Mouse (Mus musculus): ENCODE measurements around the gene Tmem88b. TPM values are rescaled to one million over a fixed set of nuclear protein-coding genes. Genes with fewer than 3 reads are reported as not detected.

The Tmem88b gene
- total and polyA plus RNA-seq, 3 experiments = 0.19 to 0.32 TPM; not detected in 1

- H3K27ac ChIP-seq (ENCODE audit: control insufficient read depth, low read depth, low read length) = peak overlapping the region; percentile 53
- peaks cover 5 to 18% of the 10 kb centered on the region in 2 experiments for H3K36me3 ChIP-seq (ENCODE audit: control insufficient read depth in 1 of 2, insufficient read depth in 2 of 2, low read length in 2 of 2)
- DNase-seq (ENCODE audit: low read depth, low spot score) = peak; percentile 75
- TF ChIP-seq USF1 (IDR thresholded peaks at IDR 0.05; ENCODE audit: low read depth, low read length) = 0 out of 2 replicates have a peak, but pooled peaks have one; percentile 12
- TF ChIP-seq HCFC1 (IDR thresholded peaks at IDR 0.05; ENCODE audit: low read depth, low read length) = no peak; the same call in 1 of the 2 replicates
- TF ChIP-seq NRF1 (IDR thresholded peaks at IDR 0.05; ENCODE audit: insufficient read depth, low read depth, low read length, poor library complexity, severe bottlenecking) = peak; percentile 13; the same call in 1 of the 2 replicates
- TF ChIP-seq BHLHE40 (IDR thresholded peaks at IDR 0.05; ENCODE audit: borderline replicate concordance, low read depth, low read length) = peak; percentile 9; the same call in 1 of the 2 replicates
- TF ChIP-seq TAL1 (IDR thresholded peaks at IDR 0.05; ENCODE audit: low read length) = no peak
- peak; percentile 70; the same call in 1 of the 2 replicates for TF ChIP-seq CHD1 (IDR thresholded peaks at IDR 0.05; ENCODE audit: low read depth, low read length)
- no peak for TF ChIP-seq POLR2AphosphoS2 (IDR thresholded peaks at IDR 0.05; ENCODE audit: low read length)
- TF ChIP-seq SMC3 (IDR thresholded peaks at IDR 0.05; ENCODE audit: low read depth, low read length) = no peak
- no peak for TF ChIP-seq RAD21 (IDR thresholded peaks at IDR 0.05; ENCODE audit: low read depth, low read length)
- peak; percentile 82 for TF ChIP-seq MXI1 (IDR thresholded peaks at IDR 0.05; ENCODE audit: low read depth, low read length)
- no peak for TF ChIP-seq EP300 (IDR thresholded peaks at IDR 0.05; ENCODE audit: low read depth in 1 of 2, low read length in 2 of 2)
- TF ChIP-seq MYC (IDR thresholded peaks at IDR 0.05; ENCODE audit: low read depth, low read length) = peak; percentile 78; the same call in 1 of the 2 replicates
- peak; percentile 73 for TF ChIP-seq MAX (IDR thresholded peaks at IDR 0.05; ENCODE audit: low read length)
- TF ChIP-seq TBP (IDR thresholded peaks at IDR 0.05; ENCODE audit: low read depth, low read length) = no peak
- TF ChIP-seq SIN3A (IDR thresholded peaks at IDR 0.05; ENCODE audit: low read length) = peak; percentile 66; the same call in 1 of the 2 replicates
- TF ChIP-seq CTCF (IDR thresholded peaks at IDR 0.05 in 2 of 3, conservative IDR thresholded peaks at IDR 0.05 in 1 of 3; ENCODE audit: control insufficient read depth in 1 of 3, insufficient read depth in 1 of 3, low read depth in 2 of 3, low read length in 3 of 3, poor library complexity in 1 of 3, severe bottlenecking in 1 of 3) = peak in 2 of 3 experiments; percentile 31 to 52; a peak in 4 of 6 replicates
- peaks cover 4 to 16% of the 10 kb centered on the region in 2 experiments for H3K4me1 ChIP-seq (ENCODE audit: control insufficient read depth in 1 of 2, insufficient read depth in 2 of 2, low read length in 2 of 2)
- peaks cover 47% of the 10 kb centered on the region for H3K79me2 ChIP-seq (ENCODE audit: control insufficient read depth, insufficient read depth, low read length, poor library complexity)
- H3K4me3 ChIP-seq (ENCODE audit: control insufficient read depth in 1 of 2, insufficient read depth in 1 of 2, low read depth in 2 of 2, low read length in 2 of 2) = peak overlapping the region; percentile 89 to 91
- peak overlapping the region; percentile 92 for H3K9ac ChIP-seq (ENCODE audit: control insufficient read depth, low read depth, low read length, poor library complexity, severe bottlenecking)
- H3K9me3 ChIP-seq (replicated peaks; ENCODE audit: insufficient read depth, low read length) = no peaks in the 10 kb centered on the region
- H3K27me3 ChIP-seq (ENCODE audit: control insufficient read depth in 1 of 2, insufficient read depth in 2 of 2, low read length in 2 of 2) = no peaks in the 10 kb centered on the region
These were observed 25.6 kb downstream of the Tmem88b start for GRCm38 (mm10) chr4:155759862-155760612.

- no peak overlapping the region for H3K27ac ChIP-seq (ENCODE audit: control insufficient read depth, low read depth, low read length)
- H3K27me3 ChIP-seq (ENCODE audit: control insufficient read depth in 1 of 2, insufficient read depth in 2 of 2, low read length in 2 of 2) = no peaks in the 10 kb centered on the region
- no peak for DNase-seq (ENCODE audit: low read depth, low spot score)
- H3K79me2 ChIP-seq (ENCODE audit: control insufficient read depth, insufficient read depth, low read length, poor library complexity) = peaks cover 50% of the 10 kb centered on the region
- H3K4me1 ChIP-seq (ENCODE audit: control insufficient read depth in 1 of 2, insufficient read depth in 2 of 2, low read length in 2 of 2) = peaks cover 0 to 11% of the 10 kb centered on the region in 2 experiments; a peak in 3 of 4 replicates
- H3K36me3 ChIP-seq (ENCODE audit: control insufficient read depth in 1 of 2, insufficient read depth in 2 of 2, low read length in 2 of 2) = peaks cover 13 to 15% of the 10 kb centered on the region in 2 experiments
- TF ChIP-seq MYB (IDR thresholded peaks at IDR 0.05; ENCODE audit: low read depth, low read length) (no peak), MYC (IDR thresholded peaks at IDR 0.05; ENCODE audit: low read depth, low read length) (no peak), BHLHE40 (IDR thresholded peaks at IDR 0.05; ENCODE audit: borderline replicate concordance, low read depth, low read length) (no peak), GABPA (IDR thresholded peaks at IDR 0.05; ENCODE audit: low read depth, low read length) (no peak), TBP (IDR thresholded peaks at IDR 0.05; ENCODE audit: low read depth, low read length) (no peak), MEF2A (IDR thresholded peaks at IDR 0.05; ENCODE audit: extremely low read depth, insufficient replicate concordance, low read depth, low read length, poor library complexity, severe bottlenecking) (no peak), E2F4 (IDR thresholded peaks at IDR 0.05; ENCODE audit: borderline replicate concordance, low read depth, low read length) (no peak), ETS1 (IDR thresholded peaks at IDR 0.05; ENCODE audit: low read depth, low read length) (no peak), POLR2AphosphoS2 (IDR thresholded peaks at IDR 0.05; ENCODE audit: low read length) (no peak; the same call in 1 of the 2 replicates), HCFC1 (IDR thresholded peaks at IDR 0.05; ENCODE audit: low read depth, low read length) (no peak), CTCF (IDR thresholded peaks at IDR 0.05 in 2 of 3, conservative IDR thresholded peaks at IDR 0.05 in 1 of 3; ENCODE audit: control insufficient read depth in 1 of 3, insufficient read depth in 1 of 3, low read depth in 2 of 3, low read length in 3 of 3, poor library complexity in 1 of 3, severe bottlenecking in 1 of 3) (no peak), MAFK (IDR thresholded peaks at IDR 0.05; ENCODE audit: borderline replicate concordance, low read depth, low read length) (no peak)
- no peak overlapping the region for H3K4me3 ChIP-seq (ENCODE audit: control insufficient read depth in 1 of 2, insufficient read depth in 1 of 2, low read depth in 2 of 2, low read length in 2 of 2)
- no peak overlapping the region for H3K9ac ChIP-seq (ENCODE audit: control insufficient read depth, low read depth, low read length, poor library complexity, severe bottlenecking)
- no peaks in the 10 kb centered on the region for H3K9me3 ChIP-seq (replicated peaks; ENCODE audit: insufficient read depth, low read length)
These were observed 28.7 kb downstream of the Tmem88b start for GRCm38 (mm10) chr4:155757011-155757410.
